Mouse (Mus musculus): ENCODE results near the gene Prpf8. TPM values are rescaled to one million over a fixed set of nuclear protein-coding genes. Genes with fewer than 3 reads are reported as not detected.

Gene Prpf8
- polyA plus RNA-seq, 1 experiment, result 51.2 TPM

GRCm38 (mm10) chr11:75530845-75531373, 44.3 kb downstream of the Prpf8 start:
- no peak for DNase-seq (ENCODE audit: low read depth, low spot score)
- WGBS, result under 1% methylated on average over 31 of the region's 31 CpGs

GRCm38 (mm10) chr11:75531469-75532242, 45.0 kb downstream of the Prpf8 start, which contains the start of gene Slc43a2:
Gene Slc43a2, plus strand, starts transcription at chr11:75531694.
- under 1% methylated on average over 62 of the region's 62 CpGs for WGBS
- no peak for DNase-seq (ENCODE audit: low read depth, low spot score)

- WGBS, result 25% methylated on average over 38 of the region's 38 CpGs
- DNase-seq (ENCODE audit: low read depth, low spot score), result no peak
Measured at GRCm38 (mm10) chr11:75532340-75533277, 46.0 kb downstream of the Prpf8 start.

GRCm38 (mm10) chr11:75533314-75534015, 46.8 kb downstream of the Prpf8 start:
- no peak for DNase-seq (ENCODE audit: low read depth, low spot score)
- 62% methylated on average over 6 of the region's 6 CpGs for WGBS

GRCm38 (mm10) chr11:75534286-75535033, 47.8 kb downstream of the Prpf8 start:
- DNase-seq (ENCODE audit: low read depth, low spot score), result no peak
- WGBS, result 57% methylated on average over 4 of the region's 4 CpGs

GRCm38 (mm10) chr11:75535106-75535795, 48.6 kb downstream of the Prpf8 start:
- 55% methylated on average over 13 of the region's 13 CpGs for WGBS
- DNase-seq (ENCODE audit: low read depth, low spot score), result no peak

GRCm38 (mm10) chr11:75536255-75537024, 49.8 kb downstream of the Prpf8 start:
- DNase-seq (ENCODE audit: low read depth, low spot score), result no peak
- 93% methylated on average over 12 of the region's 12 CpGs for WGBS

- no peak for DNase-seq (ENCODE audit: low read depth, low spot score)
- 84% methylated on average over 8 of the region's 8 CpGs for WGBS
Measured at GRCm38 (mm10) chr11:75537025-75537414, 50.4 kb downstream of the Prpf8 start.

GRCm38 (mm10) chr11:75537491-75538183, 51.0 kb downstream of the Prpf8 start:
- no peak for DNase-seq (ENCODE audit: low read depth, low spot score)

GRCm38 (mm10) chr11:75538184-75538969, 51.8 kb downstream of the Prpf8 start:
- 67% methylated on average over 9 of the region's 9 CpGs for WGBS
- no peak for DNase-seq (ENCODE audit: low read depth, low spot score)

More at GRCm38 (mm10) chr11:75537491-75538183, 51.0 kb downstream of the Prpf8 start:
- WGBS, result 74% methylated on average over 11 of the region's 11 CpGs

GRCm38 (mm10) chr11:75538970-75539299, 52.3 kb downstream of the Prpf8 start:
- 89% methylated on average over 13 of the region's 13 CpGs for whole genome bisulfite sequencing
- DNase-seq (ENCODE audit: low read depth, low spot score), result no peak

GRCm38 (mm10) chr11:75540209-75540608, 53.6 kb downstream of the Prpf8 start:
- no peak for DNase-seq (ENCODE audit: low read depth, low spot score)
- WGBS, result 83% methylated on average over 8 of the region's 8 CpGs

- WGBS, result 75% methylated on average over 19 of the region's 19 CpGs
- no peak for DNase-seq (ENCODE audit: low read depth, low spot score)
Measured at GRCm38 (mm10) chr11:75540710-75541581, 54.3 kb downstream of the Prpf8 start.

GRCm38 (mm10) chr11:75544713-75545112, 58.1 kb downstream of the Prpf8 start:
- 87% methylated on average over 9 of the region's 9 CpGs for WGBS

GRCm38 (mm10) chr11:75546057-75546456, 59.4 kb downstream of the Prpf8 start:
- DNase-seq (ENCODE audit: low read depth, low spot score), result no peak
- 87% methylated on average over 4 of the region's 4 CpGs for WGBS

More at GRCm38 (mm10) chr11:75544713-75545112, 58.1 kb downstream of the Prpf8 start:
- no peak for DNase-seq (ENCODE audit: low read depth, low spot score)
